Mouse (Mus musculus): ENCODE results near the gene Hsd17b14. TPM values are rescaled to one million over a fixed set of nuclear protein-coding genes. Genes with fewer than 3 reads are reported as not detected.
"Not testable (repeated sequence)": the region's sequence is repeated elsewhere in the genome, so short reads cannot be mapped to it uniquely, and the experiment has no call there.

Hsd17b14 gene
- total RNA-seq (2021), result 1 to 10 TPM in 1 of 2 experiments, under 1 TPM in 1; 0.93 to 1.4 TPM
- long read RNA-seq, experiment 1, partial matches to known transcripts, result 1 of 1 reads
- long read RNA-seq, experiment 1, other reads (novel, unspliced or antisense), result 0 of 1 reads
- long read RNA-seq, experiment 2, result 0 reads

DNA sequence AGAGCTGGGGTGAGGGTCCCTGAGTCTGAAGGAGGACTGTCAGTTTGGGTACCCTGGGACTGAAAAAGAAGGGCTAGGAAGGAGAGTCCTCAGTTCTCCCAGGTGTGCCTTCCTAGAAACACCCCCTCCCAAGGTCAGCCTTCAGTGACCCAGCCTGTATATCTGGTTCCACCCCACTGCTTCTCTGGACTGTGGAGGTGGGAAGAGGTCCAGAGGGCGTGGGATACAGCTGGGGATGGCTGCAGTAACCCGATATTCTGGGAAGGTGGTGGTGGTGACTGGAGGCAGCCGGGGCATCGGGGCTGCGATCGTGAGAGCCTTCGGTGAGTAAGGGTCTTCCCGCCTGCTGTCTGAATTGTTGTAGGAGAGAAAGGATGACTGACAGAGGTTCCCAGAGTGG is at the start of gene Hsd17b14:
Gene Hsd17b14, plus strand, starts transcription at position 150 of the 400 bp plus-strand sequence.
- no peak for DNase-seq

DNA sequence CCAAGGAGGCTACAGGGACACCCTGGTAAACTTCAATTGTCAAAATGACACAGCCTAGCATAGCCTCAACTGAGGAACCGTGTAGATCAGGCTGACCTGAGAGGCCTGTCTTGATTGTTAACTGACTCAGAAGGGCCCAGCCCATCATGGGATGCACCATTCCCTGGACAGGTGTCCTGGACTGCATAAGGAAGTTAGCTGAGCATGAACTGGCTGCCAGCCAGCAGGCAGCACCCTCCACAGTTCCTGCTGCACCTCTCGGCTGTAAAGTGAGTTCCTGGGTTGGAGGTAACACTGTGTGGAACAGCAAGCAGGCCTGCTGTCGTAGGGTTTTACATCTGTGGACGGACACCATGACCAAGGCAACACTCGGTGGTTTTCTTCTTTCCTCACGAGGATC is 47.1 kb upstream of the Hsd17b14 start:
- DNase-seq, result no peak

DNA sequence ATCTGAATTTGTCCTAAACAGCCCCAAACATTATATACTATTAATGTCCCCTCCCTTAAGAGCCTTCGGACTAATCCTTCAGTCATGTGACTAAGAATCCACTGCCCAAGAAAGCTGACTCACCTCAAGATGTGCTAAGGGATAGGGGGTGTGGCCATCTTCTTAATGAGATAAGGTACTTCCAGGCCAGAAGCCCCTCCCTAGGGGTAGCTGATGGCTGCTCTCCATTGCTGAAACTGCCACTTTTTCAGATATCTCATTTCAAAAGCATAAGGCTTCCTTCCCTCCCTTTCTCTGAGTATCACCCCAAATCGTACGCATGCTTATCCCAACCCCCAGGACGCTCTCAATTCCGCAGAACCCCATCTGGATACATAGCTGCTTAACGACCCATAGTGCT is 46.1 kb upstream of the Hsd17b14 start:
- DNase-seq, result no peak

DNA sequence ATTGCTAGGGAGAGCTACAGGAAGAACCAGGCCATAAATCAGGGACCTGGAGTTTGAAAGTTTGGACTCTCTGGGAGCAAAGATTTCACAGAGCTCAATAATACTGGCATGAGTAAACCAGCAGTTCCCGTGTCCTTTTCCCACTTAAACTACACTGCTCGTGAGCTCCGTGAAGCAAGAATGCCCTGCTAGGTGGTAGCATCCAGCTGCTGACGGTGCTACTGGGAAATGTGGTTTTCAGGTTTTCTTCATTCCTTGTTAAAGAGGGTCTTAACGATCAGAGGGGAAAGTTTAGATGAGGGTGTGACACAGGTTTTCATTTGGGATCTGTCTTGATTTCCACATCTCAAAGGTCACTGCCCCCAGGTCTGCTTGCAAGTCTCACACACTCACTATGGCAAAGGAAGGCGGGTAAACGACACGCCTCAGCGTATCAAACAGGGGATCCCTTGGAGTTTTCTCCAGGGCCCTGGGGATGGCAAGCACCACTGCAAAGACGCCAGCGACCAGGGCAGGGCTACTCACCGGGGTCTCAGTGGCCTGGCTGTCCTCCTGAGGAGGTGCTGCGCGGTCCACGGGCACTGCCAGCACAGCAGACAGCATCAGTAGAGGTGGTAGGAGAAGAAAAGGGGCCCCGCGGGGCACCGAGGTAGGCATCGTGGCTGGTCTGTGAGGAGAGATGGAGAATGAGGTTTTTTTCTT is 45.4 kb upstream of the Hsd17b14 start:
- no peak for DNase-seq

DNA sequence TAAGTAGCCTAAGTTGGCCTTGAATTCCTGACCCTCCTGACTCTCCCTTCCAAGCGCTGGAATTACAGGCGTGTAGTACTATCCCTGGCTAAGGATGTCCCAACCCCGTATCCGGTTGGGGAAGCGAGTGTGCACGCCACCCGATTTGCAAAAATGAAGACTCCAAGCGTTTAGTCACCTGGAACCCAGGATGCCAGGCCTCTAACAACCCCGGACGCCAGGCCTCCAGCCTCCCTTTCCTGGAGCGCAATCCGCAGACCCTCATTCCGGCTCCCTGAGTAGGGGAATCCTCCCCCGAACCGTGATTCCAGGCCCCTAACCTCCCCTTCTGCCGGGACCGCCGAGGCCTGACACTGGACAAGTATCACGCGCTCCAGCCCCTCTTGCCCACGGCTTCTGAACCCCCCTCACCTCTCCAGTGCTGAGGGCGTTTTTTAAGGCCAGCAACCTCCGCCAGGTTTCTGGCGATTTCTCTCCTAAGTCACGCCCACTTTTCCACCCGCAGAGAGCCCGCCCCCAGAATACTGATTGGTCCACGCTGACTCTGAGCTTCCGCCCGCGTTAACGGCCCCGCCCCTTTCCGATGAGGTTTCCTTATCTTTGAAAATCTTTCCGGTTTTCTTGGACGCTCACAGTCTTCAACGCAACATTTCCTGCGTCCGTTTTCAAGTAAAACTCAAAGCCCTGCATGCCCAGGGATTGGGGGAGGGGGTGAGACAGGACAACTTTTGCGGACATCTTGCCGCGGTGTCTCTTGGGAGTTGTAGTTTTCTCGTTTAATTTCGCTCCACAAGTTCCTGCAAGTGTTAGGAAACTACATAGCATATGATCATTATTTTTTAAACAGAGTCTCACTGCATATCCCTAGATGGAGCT is 44.5 kb upstream of the Hsd17b14 start, which contains the start of gene Nucb1:
Gene Nucb1, minus strand, starts transcription at position 495 of the 876 bp plus-strand sequence.
- peak; percentile 93 for DNase-seq

DNA sequence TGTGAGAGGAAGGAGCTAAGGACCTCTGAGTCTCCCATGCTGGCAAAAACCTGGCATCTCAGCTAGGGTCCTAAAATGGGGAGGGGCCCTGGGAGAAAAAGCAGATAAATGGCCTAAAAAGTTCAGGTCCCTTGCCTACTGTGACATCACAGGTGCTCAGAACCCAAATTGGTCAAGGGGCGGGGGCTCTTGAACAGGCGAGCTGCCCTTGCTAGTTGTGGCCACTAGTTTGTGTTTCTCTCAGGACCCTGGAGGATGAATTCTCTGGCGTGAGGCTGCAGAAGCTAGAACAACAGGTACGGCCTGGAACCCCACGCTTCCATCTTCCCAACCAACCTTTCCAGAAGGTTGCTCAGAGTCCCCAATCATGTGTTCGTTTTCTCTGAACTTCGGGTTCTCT is 40.3 kb upstream of the Hsd17b14 start:
- DNase-seq, result no peak

DNA sequence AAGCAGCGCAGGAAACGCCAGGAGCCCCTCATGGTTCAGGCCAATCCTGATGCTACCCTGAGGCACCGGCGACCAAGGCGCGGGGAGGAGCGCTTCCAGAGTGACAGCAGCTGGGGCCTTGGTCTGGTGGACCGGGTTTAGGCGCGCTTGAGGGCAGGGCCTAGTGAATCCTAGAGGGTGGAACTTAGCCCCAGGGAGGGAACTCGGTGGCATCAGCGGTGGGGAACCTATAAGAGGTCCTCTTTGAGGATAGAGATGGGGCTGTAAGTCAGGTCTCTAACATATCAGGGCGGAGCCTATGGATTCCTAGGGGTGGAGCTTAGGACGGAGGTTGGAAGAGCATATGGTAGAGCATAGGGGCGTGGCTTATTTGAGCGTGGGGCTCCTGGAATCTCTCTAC is 39.3 kb upstream of the Hsd17b14 start:
- DNase-seq, result no peak

DNA sequence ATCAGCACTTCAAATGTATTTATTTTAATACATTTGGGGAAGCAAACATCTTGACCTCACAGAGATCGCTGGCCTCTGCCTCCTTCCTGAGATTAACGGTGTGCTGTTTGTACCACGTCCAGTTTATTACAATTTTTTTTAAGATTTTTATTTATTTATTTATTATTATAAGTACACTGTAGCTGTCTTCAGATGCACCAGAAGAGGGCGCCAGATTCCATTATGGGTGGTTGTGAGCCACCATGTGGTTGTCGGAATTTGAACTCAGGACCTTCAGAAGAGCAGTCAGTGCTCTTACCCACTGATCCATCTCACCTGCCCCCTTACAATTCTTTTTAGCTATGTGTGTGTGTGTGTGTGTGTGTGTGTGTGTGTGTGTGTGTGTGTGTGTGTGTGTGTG is 37.8 kb upstream of the Hsd17b14 start:
- not testable (repeated sequence) for DNase-seq

DNA sequence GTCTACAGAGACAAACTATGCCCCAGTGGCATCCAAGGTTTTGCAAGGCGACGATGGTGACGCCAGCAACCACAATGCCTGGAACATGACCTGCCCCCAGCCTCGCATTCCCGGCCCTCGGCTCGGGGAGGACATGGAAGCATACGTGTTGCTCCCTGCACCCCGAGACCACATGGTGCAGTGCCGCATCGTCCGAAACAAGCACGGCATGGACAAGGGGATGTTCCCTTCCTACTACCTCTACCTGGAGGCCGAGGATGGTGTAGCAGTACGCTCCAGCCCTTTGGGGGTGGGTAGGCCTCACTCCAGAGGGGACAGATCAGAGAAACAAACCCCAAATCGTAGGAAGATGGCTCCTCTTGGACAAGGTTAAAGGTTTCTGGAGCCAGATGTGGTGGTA is 36.1 kb upstream of the Hsd17b14 start:
- no peak for DNase-seq

DNA sequence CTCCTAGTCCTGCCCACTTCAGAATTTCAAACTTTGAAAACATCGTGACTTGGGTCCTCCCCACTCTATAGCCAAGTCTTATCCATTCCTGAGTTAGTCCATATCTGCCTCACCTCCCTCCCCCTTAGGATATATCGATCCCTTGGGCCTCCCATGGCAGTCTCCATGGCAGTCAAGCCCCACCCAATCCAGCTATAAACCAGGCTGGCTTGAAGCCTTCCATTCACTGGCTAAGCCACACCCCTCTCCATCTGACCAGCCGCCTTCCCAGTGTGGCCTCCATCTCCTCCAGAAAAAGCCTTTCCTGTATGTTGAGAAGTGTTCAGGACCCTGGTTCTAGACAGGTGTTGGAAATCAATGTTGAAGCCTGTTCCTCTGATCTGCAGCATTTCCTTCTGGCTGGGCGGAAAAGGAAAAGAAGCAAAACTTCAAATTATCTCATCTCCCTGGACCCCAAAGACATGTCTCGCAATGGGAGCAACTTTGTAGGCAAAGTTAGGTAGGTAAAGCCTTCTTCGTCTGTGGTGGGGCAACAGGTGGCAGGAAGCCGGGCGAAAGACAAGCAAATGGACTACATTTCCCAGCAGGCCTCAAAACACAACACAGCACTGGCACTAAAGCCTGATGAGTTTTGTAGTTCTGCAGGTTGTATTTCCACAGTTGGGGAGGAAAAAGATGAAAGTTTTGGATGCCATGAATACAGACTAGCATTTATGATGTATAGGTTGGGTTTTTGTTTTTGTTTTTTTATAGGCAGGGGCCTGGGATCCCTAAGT is 35.2 kb upstream of the Hsd17b14 start:
- DNase-seq, result no peak

DNA sequence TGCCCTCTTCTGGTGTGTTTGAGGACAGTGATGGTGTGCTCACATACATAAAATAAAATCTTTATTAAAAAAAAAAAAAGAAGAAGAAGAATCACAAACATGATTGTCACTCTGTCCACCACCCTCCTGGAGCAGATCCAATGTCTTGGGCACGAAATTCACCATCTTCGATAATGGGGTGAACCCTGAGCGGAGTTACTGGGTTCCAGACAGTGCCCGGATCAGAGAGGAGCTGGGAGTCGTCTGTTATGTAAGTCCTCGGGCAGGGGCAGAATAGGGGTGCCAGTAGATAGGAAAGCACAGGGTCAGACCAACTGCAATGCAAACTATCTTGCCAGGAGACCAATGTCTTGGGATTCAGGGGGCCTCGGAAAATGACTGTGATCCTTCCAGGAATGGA is 34.1 kb upstream of the Hsd17b14 start:
- DNase-seq, result no peak

DNA sequence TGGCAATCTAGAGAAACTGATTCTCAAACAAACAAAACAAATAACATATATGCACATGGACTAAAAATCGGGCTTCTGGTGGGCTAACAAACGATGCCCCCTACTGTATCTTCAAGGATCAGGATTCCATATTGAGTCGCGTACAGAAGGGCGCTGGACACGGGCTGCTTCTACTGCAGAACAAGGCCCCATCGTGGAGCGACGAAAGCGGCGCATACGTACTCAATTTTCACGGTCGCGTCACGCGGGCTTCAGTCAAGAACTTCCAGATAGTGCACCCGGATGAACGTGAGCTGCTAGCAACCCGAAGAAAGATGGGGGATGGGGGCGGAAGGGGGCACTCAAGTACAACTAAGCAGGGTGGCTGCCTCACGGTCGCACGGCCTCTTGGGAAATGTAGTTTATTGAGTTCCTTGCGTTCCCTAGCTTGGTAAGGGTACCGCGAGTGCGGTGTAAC is 32.9 kb upstream of the Hsd17b14 start:
- DNase-seq, result peak; percentile 88

DNA sequence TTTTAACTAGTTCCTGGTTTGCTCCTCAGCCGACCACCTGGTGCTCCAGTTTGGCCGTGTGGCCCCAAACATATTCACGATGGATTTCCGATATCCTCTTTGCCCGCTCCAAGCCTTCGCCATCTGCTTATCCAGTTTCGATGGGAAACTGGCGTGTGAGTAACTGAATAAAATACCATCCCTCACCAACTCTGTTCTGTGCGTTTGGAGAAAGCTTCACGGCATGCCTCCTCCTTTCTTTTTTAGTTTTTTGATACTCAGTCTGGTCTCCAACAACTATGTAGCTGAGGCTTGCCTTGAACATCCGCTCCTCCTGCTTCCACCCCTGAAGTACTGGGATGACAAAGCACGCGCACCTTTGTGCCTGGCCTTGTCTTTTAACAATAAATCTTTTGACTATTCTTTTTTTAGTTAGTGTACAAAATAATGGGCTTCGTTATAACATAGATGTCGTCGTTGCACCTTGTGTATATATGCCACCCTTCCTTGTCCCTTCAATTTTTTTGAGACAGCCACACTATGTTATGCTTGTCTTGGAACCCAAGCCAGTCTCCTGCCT is 32.4 kb upstream of the Hsd17b14 start:
- no peak for DNase-seq

DNA sequence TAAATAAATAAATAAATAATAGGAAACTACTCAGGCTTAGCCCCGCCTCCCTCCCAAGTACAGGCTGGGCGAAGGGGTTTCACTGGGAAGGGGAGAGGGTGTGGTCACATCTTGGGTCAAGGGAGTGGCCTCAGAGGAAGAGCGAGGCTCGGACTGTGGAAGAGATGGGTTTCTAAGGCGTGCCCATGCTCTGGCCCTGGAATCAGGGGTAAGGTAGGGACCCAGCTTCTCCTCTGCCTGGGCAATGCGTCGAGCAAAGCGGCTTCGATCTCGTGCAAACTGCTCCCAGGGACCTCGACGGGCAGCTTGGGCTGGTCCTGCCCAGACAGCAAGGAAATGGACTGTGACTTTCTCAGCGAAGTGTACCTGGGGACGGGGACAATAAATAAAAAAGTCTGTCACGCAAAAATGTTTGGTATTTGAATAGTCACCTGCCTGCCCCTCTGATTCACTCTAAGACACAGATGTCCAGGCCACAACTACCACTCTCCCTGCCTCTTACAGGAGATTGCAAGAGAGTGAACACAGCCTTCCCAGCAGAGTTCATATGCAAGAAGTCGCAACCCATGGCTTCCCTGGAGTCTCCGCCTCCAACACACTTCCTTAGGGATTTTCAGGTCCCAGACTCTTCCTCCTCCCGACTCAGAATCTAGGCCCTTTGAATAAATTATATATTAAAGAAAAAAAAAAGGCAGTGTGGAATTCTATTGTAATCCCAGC is 31.6 kb upstream of the Hsd17b14 start:
- DNase-seq, result no peak

DNA sequence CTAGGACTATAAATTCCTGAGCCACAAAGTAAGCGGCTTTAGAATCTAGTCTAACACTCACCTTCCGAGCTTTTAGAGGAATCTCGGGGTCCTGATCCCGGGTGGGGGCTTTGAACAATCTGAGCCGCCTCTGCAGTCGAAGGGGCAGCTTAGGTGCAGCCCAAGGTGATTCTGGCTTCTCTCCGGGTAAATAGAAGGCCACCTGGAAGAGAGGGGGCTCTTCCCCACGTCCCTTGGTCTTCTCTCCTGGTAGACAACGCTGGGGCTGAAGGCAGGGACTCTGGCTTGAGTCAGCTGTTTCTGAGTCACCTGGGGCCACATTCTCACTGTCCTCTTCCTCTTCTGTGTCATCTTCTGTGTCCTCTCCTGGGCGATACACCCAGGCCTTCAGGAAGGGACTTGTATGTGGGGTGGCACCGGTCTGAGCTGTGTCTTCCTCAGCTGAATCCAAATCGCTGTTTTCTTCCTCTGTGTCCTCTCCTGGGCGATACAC is 31.0 kb upstream of the Hsd17b14 start:
- DNase-seq, result no peak

DNA sequence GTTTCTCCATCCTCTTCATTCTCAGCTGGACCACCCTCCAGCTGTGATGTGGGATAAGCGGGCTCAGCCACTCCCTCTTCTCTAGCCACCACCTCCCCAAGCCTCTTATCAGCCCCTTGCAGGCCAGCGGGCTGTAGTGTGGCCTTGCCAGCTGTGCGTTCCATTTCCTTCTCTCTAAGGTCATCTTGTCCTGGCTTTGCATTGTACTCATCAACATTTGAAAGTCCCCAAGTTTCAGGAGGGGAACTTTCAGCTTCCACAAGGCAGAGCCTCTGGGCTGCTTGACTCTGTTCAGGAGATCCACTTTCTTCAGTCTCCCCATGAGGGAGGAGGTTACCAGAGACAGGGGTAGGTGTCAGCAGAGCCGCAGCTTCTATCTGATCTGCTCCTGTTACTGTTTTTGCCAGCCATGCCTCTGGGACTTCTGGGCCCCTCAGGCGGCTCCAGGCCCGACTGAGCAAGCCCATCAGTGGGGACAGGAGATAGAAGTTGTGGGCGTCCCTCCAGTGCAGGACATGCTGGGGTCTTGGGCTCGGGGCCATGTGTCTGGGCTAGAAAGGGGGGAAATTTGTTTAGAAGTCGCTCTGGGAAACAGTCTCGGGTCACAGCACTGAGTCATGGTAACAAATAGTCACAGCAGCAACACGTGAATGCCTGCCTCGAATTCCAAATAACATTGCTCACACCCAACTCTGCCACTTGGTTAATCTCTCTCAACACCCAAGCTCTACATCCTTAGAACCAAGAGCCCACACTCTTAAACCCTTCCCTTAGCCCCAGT is 29.7 kb upstream of the Hsd17b14 start:
- DNase-seq, result peak; percentile 38

DNA sequence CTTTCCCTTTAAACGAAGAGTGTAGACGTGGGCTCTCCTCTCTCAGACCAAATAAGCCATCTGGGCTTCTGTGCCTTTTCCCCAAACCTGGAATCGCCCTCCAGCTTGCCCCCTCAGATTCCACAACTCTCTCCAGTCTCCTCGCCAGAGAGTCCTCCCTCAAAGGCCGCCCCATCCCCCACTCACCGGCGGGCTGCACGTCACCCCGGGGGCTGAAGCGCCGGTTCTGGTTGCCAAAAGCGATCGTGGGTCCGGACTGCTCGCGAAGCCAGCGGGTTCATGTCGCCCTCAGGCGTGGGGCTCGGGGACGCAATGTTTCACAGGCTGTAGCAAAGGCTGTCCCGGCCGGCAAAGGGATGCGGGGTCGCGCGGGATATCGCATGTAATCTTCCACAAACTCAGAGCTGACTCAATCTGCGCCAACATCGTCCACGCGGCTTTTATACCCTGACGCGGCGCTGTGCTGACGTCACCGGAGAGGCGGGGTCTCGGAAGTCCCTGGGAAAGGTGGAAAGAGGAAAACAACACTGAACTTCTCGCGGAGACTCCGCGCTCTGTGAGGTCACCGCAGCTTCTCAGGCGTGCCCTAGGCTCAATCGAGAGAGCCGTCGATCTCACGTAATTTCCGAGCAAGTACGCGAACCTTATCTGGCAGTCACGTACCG is 28.8 kb upstream of the Hsd17b14 start, which contains the start of the genes Ppp1r15a and Plekha4:
Gene Ppp1r15a, minus strand, starts transcription at position 460 of the 665 bp plus-strand sequence.
Gene Plekha4, plus strand, starts transcription at position 522 of the 665 bp plus-strand sequence.
- DNase-seq, result peak; percentile 97

DNA sequence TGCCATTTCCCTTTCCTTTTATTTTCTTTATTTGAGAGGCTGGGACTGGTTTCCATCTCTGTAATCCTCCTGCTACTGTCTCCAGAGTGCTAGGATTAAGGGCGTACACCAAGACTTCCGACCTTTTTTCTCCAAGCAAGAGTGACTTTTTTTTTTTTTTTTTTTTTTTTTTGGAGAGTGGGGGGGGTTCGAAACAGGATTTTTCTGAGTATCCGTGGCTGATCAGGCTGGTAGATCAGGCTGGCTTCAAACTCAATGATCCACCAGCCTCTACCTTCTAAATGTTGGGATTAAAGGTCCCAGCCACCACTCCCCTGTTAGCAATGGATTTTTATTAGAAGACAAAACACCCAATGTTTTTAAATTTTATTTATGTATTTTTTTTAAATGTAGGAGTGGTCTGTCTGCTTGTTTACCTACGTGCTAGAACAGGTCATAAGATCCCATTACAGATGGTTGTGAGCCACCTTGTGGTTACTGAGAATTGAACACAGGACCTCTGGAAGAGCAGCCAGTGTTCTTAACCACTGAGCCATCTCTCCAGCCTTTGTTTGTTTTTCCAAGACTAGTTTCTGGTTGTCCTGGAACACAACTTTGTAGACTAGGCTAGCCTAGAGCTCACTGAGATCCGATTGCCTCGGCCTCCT is 28.1 kb upstream of the Hsd17b14 start:
- DNase-seq, result no peak

DNA sequence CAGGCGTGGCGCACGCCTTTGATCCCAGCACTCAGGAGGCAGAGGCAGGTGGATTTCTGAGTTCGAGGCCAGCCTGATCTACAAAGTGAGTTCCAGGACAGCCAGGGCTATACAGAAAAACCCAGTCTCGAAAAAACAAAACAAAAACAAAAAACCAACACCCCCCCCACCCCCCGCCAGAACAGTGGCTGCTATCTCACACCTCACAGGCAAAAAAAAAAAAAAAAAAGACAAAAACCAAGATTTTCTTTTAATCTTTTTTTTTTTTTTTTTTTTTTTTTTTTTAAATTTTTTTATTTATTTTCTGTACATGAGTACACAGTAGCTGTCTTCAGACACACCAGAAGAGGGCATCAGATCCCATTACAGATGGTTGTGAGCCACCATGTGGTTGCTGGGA is 27.5 kb upstream of the Hsd17b14 start:
- not testable (repeated sequence) for DNase-seq
